Mouse (Mus musculus) left cerebral cortex, postnatal 14 days (tissue): Measurements from ENCODE around the gene Tmem121b. TPM values are rescaled to one million over a fixed set of nuclear protein-coding genes. Genes with fewer than 3 reads are reported as not detected.
A peak's percentile ranks its signal among the peaks of the same experiment; 100 is the strongest.

Experiments
- DNase-seq, 2 experiments: peaks; one replicate each; pipeline ENCODE4 v3.0.0; 2021 to 2022; ENCODE audit warnings: low spot score in 2 of 2, mixed read lengths in 1 of 2
- intact Hi-C: fragments of 180-260 bp; cut with DNase I; formaldehyde crosslinking; loops from one replicate; pipeline ENCODE4 v1.15.1; 2025
- total RNA-seq, 2 experiments: library from RNA; stranded (reverse); gene quantifications; 2 replicates each; pipeline ENCODE4 v1.2.3; 2021

Gene Tmem121b
- total RNA-seq, 2 experiments from 2014 or later = 71.2 to 75.7 TPM

GRCm38 (mm10) chr6:120504051-120504450 lies 10.4 kb upstream of the Tmem121b start:
- intact Hi-C loops = no loop called here
- peak; percentile 67 to 81 for DNase-seq

- DNase-seq = no peak
- intact Hi-C loops = no loop called here
Observed at GRCm38 (mm10) chr6:120496544-120496943, 2.9 kb upstream of the Tmem121b start.

- intact Hi-C loops = no loop called here
- peak in 1 of 2 experiments; percentile 39 for DNase-seq
Observed at GRCm38 (mm10) chr6:120492499-120493373, 871 bp downstream of the Tmem121b start.

- DNase-seq = no peak
- intact Hi-C loops = no loop called here
Observed at GRCm38 (mm10) chr6:120491862-120492498, 1.6 kb downstream of the Tmem121b start.

- intact Hi-C loops = no loop called here
- no peak for DNase-seq
Observed at GRCm38 (mm10) chr6:120491064-120491463, 2.5 kb downstream of the Tmem121b start.

GRCm38 (mm10) chr6:120489461-120489860 lies 4.1 kb downstream of the Tmem121b start:
- intact Hi-C loops = no loop called here

GRCm38 (mm10) chr6:120488647-120489046 lies 5.0 kb downstream of the Tmem121b start:
- intact Hi-C loops = no loop called here
- no peak for DNase-seq

More at GRCm38 (mm10) chr6:120489461-120489860, 4.1 kb downstream of the Tmem121b start:
- DNase-seq = no peak

GRCm38 (mm10) chr6:120486051-120486510 lies 7.5 kb downstream of the Tmem121b start:
- no peak for DNase-seq
- intact Hi-C loops = no loop called here

GRCm38 (mm10) chr6:120485038-120485437 lies 8.6 kb downstream of the Tmem121b start:
- DNase-seq = no peak
- intact Hi-C loops = no loop called here

- DNase-seq = peak; percentile 74 to 87
- intact Hi-C loops = no loop called here
Observed at GRCm38 (mm10) chr6:120483211-120483626, 10.4 kb downstream of the Tmem121b start.

- intact Hi-C loops = no loop called here
- DNase-seq = no peak
Observed at GRCm38 (mm10) chr6:120482756-120483155, 10.9 kb downstream of the Tmem121b start.

GRCm38 (mm10) chr6:120482021-120482420 lies 11.6 kb downstream of the Tmem121b start:
- intact Hi-C loops = no loop called here
- DNase-seq = no peak

GRCm38 (mm10) chr6:120481538-120481937 lies 12.1 kb downstream of the Tmem121b start:
- DNase-seq = no peak
- intact Hi-C loops = no loop called here

- intact Hi-C loops = no loop called here
- DNase-seq = peak in 1 of 2 experiments; percentile 66
Observed at GRCm38 (mm10) chr6:120480361-120480760, 13.2 kb downstream of the Tmem121b start.

GRCm38 (mm10) chr6:120479302-120479701 lies 14.3 kb downstream of the Tmem121b start:
- DNase-seq = no peak
- intact Hi-C loops = no loop called here

- DNase-seq = no peak
- intact Hi-C loops = no loop called here
Observed at GRCm38 (mm10) chr6:120475288-120475687, 18.3 kb downstream of the Tmem121b start.

GRCm38 (mm10) chr6:120473427-120473826 lies 20.2 kb downstream of the Tmem121b start:
- DNase-seq = no peak

GRCm38 (mm10) chr6:120472455-120473140 lies 21.0 kb downstream of the Tmem121b start:
- intact Hi-C loops = no loop called here

More at GRCm38 (mm10) chr6:120473427-120473826, 20.2 kb downstream of the Tmem121b start:
- intact Hi-C loops = no loop called here

GRCm38 (mm10) chr6:120471991-120472441 lies 21.6 kb downstream of the Tmem121b start:
- intact Hi-C loops = no loop called here
- no peak for DNase-seq

More at GRCm38 (mm10) chr6:120472455-120473140, 21.0 kb downstream of the Tmem121b start:
- no peak for DNase-seq

- DNase-seq = no peak
- intact Hi-C loops = no loop called here
Observed at GRCm38 (mm10) chr6:120470666-120471065, 22.9 kb downstream of the Tmem121b start.
